Mouse (Mus musculus) right cerebral cortex, adult 2 months (tissue): ENCODE measurements around the gene Slain1.
A peak's percentile ranks its signal among the peaks of the same experiment; 100 is the strongest.

ENCODE experiments used
- DNase-seq, 2 experiments: peaks; one replicate each; pipeline ENCODE4 v3.0.0; 2021 to 2022; ENCODE audit warnings: low spot score in 2 of 2

The Slain1 gene

GRCm38 (mm10) chr14:103666347-103666954 is 16.4 kb downstream of the Slain1 start:
- DNase-seq, result no peak

GRCm38 (mm10) chr14:103667036-103667435 is 17.0 kb downstream of the Slain1 start:
- DNase-seq, result no peak

GRCm38 (mm10) chr14:103679395-103680217 is 29.6 kb downstream of the Slain1 start:
- DNase-seq, result peak; percentile 36 to 55

- no peak for DNase-seq
These were observed 30.3 kb downstream of the Slain1 start for GRCm38 (mm10) chr14:103680285-103680819.

- DNase-seq, result no peak
These were observed 32.8 kb downstream of the Slain1 start for GRCm38 (mm10) chr14:103682633-103683390.

DNA sequence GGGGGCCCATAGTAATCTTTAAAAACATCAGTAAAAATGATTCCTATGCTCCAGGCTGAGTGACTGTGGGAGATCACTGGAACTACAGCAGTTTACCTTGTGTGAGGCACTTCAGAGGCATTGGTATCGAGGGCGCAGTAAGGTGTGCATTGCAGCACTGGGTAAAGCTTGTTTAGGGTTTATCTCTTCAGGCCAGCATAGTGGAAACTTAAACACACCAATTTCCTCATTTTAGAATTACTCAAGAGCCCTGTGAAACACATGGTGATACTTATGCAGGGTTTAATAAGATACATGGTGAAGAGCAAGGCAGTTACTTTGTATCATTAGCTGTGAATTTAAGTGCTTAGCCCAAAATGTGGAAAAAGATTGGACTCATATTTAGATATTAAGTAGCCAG is 37.0 kb downstream of the Slain1 start:
- DNase-seq, result no peak

DNA sequence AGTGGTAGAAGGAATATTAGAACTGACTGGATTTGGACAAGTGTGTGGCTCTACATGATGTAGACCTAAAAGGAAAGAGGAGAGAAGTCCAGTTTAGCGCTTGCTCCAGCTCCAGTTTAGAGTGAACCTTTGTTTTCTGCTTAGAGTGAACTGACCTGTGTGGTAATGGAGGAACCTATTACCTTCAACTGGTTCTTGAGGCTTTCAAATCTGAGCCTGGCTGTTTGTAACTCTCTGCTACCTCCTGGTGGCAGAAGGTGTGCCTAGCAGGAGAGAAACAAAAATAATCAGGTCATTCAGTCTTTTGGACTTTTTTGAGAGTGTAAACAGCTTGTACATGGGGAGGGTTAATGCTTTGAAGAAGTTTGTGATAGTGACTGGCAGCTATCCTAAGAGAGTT is 44.3 kb downstream of the Slain1 start:
- peak; percentile 79 to 82 for DNase-seq

GRCm38 (mm10) chr14:103695620-103696019 is 45.6 kb downstream of the Slain1 start:
- no peak for DNase-seq

- no peak for DNase-seq
These were observed 47.1 kb downstream of the Slain1 start for GRCm38 (mm10) chr14:103697101-103697500.

- DNase-seq, result no peak
These were observed 49.3 kb downstream of the Slain1 start for GRCm38 (mm10) chr14:103699308-103699707.

DNA sequence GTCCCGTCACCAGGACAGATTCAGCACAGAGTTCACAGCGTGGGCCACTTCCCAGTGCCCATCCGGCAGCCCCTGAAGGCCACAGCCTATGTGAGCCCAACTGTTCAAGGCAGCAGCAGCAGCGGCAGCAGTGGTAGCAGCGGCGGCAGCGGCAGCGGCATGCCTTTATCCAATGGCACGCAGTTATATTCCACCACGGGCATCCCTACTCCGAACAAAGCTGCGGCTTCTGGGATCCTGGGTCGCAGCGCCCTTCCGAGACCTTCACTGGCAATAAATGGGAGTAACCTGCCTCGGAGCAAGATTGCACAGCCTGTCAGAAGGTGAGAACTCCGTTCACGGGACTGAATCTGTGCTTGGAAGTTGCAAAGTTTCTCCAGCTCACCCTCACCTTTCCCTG is 52.5 kb downstream of the Slain1 start:
- DNase-seq, result no peak

DNA sequence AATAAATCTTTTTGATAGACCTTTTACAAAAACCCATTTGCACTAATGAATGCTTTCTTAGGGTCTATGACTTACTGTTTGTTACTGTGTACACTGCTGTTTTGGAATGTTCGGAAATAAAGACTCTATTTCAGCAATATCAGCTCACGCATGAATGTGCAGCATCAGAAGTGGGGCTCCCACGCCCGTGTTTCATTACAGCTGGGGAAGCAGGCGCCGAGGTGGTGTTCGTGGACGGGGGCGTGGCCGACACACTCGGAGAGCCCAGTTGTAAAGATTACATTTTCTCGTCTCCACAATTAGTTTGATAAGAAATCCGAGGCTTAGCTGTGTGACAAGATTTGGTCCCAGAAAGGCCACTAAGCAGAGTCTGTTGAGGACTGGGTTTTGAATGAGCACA is 54.7 kb downstream of the Slain1 start:
- no peak for DNase-seq

DNA sequence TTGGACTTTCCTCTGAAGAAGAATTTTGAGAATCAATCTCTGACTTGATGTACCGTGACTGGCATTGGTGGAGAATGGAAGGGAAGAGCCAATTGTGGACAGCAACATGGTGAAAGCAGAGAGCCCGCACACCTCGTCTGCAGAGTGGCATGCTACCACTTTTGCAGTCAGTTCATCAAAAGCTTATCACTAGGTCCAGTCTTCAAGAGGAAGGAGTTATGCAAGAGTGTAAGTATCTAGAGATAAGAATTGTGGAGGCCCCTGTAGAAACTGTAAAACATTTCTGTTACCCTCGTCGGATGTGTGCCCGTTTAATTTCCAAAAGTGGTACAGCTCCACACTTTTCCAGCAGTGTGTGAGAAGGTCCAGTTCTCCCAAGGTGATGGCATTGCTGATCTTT is 56.3 kb downstream of the Slain1 start:
- no peak for DNase-seq

DNA sequence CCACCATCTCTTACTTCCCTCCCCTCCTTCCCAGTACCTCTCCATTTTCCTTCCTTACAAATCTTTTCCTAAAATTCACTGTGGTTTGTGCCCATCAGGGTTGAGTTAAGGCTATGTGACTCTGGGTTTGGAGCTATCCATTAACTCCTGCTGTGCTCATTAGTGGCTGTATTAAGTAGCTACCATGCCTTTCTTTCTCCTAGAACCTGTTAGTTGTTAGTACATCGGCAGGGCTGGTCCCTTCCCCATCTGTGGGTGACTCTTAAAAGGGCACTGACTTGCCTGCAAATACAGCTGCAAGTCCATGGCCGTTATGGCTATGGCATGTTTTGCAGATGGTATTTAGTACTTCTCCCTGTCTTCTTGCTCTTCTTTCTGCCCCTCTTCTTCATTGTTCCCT is 58.6 kb downstream of the Slain1 start:
- no peak for DNase-seq

DNA sequence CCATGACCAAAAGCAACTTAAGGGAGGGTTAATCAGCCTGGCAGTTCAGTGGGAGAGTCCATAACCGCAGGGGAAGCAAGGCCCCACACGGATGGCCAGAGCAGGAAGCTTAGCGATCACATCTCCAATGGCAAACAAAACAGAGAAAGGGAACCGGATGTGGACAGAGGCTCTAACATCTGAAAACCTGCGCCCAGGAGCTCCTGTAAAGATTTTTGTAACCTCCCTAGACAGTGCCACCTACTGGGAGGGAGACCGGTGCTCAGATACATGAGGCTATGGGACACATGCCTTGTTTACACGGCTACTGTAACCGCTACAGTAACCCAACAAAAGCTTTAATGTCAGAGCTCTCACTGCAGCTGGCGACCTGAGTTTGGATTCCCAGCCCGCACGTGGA is 59.2 kb downstream of the Slain1 start:
- DNase-seq, result no peak

GRCm38 (mm10) chr14:103712986-103713385 is 63.0 kb downstream of the Slain1 start:
- DNase-seq, result no peak

- DNase-seq, result no peak
These were observed 67.5 kb downstream of the Slain1 start for GRCm38 (mm10) chr14:103717516-103717915.

DNA sequence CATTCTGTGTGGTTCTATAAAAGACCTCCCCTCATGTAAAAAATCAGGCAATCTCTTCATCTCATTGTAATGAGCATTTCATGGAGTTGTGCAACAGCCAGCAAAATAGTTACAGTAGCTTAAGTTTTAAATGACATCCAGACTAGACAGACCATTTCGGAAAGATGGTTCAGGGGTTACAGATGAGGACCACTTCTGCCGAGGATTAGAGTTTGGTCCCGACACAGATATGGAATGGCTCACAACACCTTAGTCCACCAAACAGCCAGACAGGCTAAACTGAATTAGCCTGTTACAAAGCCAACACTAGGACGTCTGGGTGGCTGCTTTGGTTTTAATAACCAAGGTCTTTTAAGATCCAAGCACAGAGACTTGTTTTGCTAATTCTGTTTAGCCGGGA is 68.0 kb downstream of the Slain1 start:
- no peak for DNase-seq

- no peak for DNase-seq
These were observed 68.4 kb downstream of the Slain1 start for GRCm38 (mm10) chr14:103718393-103718792.

GRCm38 (mm10) chr14:103718836-103719575 is 69.0 kb downstream of the Slain1 start:
- DNase-seq, result peak; percentile 96 to 97

DNA sequence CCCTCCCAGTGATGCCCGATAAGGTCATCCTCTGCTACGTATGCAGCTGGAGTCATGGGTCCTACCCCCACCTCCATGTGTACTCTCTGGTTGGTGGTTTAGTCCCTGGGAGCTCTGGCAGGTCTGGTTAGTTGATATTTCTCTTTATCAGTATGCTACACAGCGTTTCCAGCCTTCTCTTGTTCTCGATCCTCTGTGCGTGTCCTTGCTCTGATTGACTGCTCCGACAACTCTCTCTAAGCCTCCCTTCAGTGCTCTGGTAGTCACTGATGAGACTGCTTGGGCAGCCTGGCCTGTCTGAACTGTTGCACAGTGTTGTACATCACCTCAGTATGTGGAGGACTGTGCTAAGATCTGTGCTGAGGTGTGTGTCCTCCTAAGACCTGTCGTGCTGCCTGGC is 70.1 kb downstream of the Slain1 start:
- DNase-seq, result no peak
